Mouse (Mus musculus) CD4-positive helper T cell, adult 2 months (primary cell): ENCODE data around the gene Rps6ka2.
"Not testable (repeated sequence)": the region's sequence is repeated elsewhere in the genome, so short reads cannot be mapped to it uniquely, and the experiment has no call there.

Experiments used
- DNase-seq: peaks from one replicate; pipeline ENCODE4 v3.0.0-alpha.2; 2012; ENCODE audit warnings: low read depth, missing footprints, low spot score

Rps6ka2 gene

DNA sequence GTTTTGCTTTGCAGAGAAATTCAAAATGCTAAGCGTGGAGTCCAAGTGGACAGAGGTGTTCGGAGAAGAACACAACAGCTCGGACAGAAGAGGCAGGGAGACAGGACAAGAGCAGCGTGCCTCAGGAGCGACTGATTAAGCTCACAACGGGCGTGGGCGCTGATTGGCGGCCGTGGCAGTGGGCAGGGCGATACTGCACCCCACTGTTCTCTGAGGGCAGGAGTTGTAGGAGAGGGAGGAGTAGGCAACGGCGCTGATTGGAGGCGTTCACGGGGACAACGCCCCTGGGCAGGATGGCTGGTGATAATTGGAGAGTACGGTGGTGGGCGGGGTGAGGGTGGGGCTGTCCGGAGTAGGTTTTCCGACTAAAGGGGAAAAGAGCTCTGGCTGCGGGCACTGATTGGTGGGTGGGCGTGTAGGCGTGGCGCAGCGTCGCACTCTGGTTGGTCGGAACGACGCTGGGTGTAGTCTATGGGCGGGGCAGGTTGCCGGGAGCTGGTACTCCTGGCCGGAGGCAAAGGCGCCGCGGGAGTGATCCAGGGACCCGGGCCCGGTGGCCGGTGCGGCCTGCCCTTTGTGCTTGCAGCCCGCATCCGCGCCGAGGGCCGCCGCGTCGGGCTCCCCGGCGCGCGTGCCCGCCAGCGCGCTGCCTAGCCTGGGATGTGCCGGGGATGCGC, at the start of gene Rps6ka2:
Rps6ka2 (plus strand) TSS at position 489 of the 677 bp plus-strand sequence.
- DNase-seq: peak; percentile 99

DNA sequence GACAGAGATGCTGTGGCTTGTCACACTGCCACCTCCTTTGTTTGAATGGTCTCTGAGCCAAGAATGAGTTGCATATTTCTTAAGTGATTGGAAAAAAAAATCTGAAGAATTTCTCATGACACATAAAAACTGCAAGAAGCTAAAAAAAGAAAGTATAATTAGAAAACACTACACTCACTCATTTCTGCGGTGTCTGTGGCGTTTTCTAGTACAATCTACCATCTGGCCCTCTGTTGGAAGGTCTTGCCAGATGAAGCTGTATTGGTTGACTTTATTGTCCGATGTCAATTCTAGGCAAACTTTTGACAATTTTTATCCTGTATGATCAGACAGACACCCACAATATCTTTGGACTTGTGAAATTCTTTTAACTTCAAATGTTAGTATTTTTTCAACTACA, 49.1 kb upstream of the Rps6ka2 start:
- DNase-seq: not testable (repeated sequence)

DNA sequence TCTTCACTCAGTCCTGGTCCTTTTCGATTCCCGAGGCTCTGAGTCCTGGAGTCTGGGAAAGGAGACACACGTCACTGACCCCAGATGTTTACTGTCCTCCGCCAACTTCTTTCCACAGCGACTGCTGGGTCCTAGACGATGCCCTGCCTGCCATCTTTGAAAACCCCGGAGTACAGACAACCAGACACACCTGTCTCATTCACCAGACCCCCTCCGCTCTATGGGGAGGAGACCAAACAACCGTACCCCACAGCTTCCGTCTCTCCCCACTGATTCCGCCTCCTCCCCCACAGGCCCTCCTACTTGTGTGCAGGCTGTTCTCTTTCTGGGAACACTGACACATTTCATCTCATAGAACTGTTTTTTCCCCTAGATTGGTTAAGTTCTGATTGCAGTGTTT, 47.4 kb upstream of the Rps6ka2 start:
- not testable (repeated sequence) for DNase-seq

DNA sequence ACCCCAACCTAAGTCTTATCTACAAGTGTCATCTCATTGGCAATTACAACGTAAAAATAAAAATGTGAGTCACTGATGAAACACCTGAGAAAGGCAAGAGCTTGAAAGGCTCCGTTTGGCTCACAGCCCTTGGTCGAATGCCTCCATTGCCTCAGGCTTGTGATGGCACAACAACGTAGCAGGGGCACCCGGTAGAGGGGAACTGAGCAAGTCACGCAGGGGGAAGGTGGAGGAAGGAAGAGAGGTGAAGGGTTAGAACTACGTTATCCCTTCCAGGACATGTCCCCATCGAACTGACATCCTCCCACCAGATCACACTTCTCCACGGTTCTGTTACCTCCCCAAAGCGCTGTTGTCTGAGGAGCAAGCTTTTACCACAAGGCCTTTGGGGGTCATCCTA, 43.4 kb upstream of the Rps6ka2 start:
- DNase-seq: not testable (repeated sequence)

DNA sequence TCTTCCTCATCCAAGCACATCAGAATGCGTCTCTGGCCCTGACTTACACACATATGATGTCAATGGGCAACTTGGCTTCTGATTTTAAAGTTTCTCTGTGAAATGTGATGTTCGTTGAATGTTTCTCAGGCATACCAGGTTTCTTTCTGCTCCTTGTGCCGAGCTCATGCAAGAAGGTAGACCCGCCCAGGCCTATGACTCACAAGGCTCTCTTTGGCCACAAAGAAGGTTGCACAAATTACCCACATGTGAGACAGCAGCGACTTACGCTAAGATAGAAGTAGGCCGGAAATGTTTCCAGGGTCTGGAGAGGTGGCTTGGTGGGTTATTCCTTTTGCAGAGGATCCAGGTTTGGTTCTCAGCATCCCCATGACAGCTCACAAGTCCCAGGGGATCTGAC, 35.9 kb upstream of the Rps6ka2 start:
- DNase-seq: not testable (repeated sequence)

DNA sequence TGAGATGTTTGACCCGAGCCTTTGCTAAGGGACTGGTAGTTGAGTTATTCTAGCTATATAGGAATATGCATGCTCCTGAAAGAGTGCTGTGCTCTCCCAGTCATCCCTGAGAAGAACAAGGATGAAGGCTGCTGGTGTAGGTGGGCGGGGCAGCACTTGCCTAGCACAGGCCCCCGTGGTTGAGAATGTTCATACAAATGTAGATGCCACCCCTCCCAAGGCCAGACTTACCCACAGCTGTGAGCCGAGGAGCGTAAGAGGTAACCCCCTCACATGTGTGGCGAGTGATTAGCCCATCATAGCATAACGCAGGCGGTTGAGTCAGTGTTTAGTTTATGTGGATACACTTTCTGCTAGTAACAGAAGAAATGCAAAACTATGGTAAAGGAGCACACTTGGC, 34.6 kb upstream of the Rps6ka2 start:
- not testable (repeated sequence) for DNase-seq

DNA sequence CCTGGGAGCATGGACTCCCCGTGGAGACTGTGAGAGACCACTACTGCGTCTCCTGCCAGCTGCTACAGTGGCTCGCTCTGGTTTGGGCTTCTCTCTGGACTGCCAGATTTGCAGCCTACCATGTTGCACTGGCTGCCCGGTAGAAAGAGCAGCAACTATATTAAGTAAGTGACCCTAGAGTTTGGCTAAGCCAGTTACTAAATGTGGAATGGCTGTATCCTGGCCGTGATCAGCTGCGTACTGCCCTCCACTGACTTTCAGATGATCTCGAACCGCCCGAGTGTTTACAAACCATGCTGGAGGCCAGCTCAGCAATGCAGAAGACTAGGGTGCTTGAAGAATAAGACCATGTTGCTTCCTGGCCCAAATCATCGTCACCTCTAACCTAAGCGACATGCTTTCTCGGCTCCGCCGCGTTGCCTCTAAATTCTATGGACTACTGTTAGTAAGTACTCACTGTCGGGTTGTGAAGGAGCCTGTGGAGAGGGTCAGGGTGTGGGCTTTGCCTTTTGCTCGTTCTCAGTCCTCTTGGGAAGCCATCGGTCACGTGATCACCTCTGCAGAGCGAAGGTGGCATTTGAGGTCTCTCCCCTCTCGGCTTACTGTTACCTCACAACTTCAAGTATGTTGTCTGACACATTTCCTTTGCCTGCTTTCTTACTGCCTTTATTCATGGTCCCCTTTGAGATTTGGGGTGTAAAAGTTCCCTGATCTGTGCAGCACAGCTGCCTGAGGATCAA, 31.6 kb upstream of the Rps6ka2 start:
- no peak for DNase-seq

DNA sequence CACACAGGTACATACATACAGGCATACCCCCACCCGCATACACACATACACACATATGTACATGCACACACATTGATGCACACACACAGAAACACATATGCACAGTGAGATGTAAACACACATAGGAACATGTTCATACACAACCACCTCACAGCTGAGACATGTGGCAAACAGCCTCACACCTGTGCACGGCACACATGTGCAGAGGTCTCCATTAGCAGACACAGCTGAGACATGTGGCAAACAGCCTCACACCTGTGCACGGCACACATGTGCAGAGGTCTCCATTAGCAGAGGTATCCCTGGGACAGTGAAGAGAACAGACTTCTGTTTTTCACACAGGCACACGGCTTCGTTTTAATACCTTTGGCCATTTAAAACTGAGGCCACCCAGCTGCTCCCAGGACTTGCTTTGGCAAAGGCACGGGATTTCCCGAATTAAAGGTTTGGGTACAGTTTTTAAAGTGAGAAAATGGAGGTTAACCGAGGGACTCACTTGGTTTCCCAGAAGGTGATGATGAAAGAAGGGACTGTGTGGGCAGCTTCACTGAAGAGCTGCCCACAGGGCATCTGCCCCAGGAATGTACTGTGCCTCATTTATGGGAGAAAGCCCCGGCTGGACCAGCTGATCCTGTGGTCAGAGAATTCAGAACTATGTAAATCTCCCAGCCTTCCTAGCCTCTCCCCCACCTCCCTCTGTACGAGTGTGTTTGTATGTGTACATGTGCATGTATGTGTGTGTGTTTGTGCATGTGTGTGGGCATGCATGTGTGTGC, 29.3 kb upstream of the Rps6ka2 start:
- no peak for DNase-seq

DNA sequence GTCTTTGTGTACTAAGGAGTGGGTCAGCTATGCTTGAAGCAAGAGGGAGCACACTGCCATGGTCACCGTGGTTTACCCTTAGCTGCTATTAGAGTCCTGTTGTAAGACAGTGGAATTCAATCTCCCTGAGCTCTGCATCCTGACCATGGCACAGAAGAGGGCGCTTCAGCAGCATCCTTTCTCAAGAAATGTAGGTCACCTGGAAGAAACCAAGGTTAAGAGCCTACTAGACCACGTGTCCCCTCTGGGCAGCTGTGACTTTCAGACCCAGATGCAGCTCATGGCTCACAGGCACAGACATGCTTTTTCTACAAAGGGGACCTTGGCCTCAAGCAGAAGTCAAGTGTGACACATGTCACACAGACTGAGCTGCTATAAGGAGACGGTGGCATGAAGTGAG, 27.5 kb upstream of the Rps6ka2 start:
- no peak for DNase-seq

DNA sequence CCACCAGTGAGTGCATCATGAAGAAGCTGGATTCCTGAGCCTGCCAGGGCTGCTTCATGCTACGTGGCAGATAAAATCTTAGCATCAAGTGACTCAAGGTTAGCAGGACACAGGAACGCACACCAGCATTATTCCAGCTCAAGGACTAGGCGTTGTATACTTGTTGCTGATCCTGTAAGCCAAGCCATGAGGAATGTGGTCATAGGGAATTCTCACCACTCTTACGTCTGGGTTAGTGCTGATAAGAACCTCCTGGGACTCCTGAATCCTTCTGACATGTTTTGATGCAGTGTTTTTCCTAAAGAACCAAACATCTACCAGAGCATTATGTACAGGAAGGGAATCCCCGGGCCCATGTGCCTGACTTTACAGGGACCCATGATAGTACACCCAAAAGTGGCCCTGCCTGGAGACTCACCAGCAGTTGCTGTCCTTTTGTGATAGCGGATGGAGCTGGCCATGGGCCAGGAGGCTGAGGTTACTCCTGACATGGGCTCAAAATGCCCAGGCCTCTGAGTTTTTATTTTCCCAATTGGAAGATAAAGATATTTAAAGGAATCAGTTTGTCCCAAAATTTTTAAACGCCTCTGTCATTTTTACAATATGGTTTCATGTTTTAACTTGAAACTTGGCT, 25.9 kb upstream of the Rps6ka2 start:
- DNase-seq: no peak

DNA sequence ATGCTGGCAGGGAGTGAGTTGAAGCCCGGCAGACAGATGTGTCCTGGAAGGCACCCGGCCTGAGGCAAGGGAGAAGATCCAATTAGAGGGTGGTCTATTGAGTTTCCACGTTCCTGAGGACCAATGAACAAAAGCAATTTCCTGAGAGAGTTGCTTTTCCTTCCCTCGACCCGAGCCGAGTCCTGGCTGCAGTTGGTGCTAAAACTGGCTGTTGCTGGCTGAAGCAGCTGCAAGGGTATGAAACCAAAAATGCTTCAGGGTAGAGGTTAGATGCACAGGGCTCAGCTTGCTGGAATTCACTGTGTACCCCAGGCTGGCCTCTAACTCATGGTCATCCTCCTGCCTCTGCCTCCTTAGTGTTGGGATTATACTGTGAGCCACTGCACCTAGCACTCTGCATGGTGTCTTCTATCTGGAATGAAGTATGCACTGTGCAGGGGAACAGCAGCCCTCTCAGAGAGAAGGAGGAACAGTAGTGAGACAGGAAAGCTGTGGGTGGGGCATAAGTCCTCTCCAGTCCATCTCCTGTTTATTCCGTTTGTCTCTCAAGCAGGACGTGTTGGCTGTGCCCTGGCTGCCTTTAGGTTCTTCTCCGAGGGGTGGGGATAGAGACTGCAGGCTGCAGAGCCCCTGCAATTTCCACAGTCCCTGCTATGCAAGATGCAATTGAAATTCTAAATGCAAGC, 24.4 kb upstream of the Rps6ka2 start:
- DNase-seq: no peak

DNA sequence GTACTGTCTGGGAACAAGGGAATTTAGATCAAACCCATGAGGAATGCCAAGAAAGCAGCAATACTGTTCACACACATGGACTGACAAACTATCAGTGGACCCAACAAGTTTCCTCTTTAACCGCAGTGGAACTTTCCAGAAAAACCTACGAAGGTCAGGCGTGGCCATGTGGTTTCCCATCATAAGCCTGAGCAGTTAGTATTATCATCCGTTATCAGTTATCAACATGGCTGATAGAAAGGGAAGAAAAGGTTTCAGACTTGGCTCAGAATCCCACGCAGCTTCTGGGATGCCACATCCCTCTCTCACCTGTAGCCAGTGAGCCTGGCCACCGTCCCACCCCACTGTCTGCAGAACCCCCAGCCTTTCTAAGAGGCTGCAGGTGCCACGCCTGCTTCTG, 23.4 kb upstream of the Rps6ka2 start:
- DNase-seq: no peak

DNA sequence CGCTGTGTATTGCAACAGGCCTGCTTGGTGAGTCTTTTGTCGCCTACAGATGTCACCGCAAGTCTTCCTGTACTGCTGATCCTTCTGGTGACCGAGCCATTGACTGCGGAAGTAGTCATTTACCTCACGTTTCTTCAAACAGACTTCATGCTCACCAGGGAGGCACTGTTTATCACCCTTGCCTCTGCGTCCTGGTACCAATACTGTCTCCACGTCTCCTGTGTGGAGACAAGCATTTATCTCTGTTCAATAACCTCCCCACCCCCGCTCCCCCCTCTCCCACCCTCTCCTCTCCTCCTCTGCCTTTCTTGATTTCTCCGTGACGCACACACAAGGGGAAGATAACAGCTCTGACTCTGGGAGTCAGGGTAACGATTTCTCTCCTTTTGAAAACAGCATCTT, 22.0 kb upstream of the Rps6ka2 start:
- DNase-seq: peak; percentile 58

DNA sequence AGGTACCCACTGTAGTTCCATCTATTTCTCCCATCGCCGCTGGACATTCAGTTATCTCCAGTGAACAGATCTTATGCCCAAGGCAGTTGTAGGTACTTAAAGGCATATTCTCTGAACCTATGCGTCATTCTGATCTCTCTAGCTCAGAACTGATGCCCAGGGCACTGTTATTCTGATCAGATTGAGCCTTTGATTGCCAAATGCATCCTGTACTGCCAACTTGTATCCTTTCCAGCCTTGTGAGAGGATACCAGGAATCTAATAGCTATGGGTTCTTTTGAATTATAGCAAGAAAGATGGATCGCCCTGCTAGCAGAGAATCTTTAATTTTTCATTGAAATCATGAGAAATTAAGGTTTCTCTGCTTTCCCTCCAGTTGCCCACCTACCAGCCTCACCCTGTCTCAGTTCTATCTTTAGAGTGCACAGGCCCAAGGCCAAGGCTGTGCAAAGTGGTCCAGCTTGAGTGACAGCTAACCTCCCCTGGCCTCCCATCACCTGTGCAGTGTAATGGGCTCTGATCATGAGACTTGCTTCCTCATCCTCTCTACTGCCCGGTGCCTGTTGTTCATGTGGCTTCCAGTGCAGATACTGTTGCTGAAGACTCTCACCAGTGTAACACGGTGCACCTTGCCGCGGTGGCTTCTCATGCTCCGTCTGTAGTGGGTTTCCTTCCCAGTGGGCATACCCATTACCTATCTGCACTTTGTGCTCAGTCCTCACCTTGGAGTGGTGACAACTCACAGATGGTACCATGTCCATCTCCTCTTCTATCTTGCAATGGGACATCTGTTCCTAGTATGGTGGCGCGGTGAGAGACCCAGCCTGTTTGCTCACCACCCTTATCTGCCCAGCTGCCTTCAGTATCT, 20.4 kb upstream of the Rps6ka2 start:
- no peak for DNase-seq

DNA sequence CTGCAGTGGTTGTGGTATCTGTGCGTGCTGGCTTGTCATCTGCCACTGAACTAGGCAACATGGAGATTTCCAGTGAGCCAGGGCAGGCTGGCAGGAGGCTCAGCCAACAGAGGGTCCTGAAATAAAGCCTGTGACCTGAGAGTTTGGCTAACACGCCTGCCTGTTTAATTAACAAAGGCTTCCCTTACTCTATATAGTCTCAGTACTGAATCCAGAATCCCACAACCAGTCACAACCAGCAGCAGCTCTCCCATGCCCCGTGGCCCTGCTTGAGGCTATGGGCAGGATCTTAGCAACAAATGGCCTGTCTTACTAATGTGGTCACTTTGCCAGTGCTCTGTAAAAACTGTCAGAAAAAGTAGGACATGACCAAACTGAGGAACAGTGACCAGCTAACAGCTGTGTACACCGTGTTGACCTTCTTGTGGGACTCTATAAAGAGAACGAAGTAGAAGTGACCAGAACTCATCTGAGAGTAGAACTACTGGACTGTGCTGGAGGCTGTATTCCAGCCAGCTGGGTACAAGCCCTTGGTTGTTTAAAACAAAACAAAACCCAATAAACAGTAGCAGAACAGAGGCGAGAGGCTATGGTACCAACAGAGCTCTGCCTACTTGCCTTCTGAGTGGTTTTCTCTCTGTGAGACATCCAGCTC, 18.3 kb upstream of the Rps6ka2 start:
- DNase-seq: no peak

DNA sequence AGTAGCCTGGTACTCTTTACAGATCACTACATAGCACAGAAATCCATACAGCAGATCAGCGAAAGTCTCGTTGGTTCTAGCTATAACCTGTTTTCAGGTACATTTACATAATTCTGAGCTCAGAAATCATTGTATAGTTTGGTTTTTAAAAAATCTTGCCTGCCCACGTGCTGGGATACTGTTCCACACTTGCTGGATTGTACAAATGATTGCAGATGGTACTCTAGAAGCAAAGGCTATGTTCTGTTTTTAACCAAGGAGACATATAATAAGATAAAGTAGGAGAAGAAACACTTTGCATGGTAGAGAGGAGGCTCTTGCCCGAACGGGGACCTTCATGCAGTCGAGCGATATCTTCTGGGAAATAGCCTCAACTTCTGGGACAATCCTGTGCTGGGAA, 17.3 kb upstream of the Rps6ka2 start:
- no peak for DNase-seq

DNA sequence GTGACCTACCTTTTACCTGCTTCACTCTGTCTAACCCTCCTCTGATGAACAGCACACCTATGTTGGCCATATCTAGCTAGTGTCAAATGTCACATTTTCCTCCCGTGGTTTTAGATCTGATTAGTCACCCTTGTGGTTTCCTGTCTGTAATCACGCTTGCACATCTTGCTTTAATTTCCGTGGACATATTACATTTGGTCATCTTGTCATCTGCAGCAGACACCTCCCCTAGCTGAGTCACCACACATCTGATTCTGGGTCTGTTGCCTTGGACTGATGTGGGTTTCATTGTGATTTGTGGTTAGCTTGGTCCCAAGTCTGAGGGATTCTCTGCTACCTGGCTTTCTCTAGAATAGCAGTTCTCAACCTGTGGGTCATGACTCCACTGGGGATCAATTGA, 6.0 kb upstream of the Rps6ka2 start:
- DNase-seq: peak; percentile 69

DNA sequence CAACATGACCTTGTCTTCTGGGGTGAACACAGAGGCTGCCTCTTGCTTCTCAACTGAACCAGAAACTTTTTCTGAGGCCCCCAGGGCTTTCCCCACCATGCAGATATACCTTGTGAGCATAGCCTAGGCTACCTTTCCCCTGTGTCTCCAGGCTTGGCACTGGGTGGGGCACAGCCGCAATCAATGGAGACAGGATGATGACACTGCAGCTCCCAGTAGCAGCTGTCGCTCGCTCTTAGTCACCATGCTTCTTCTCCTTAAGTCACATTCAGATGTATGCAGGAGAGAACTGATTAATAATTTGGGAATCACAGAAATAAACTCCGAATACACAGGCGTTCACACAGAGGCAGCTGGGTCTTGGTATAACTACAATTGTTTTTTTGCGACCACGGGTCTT, 4.4 kb upstream of the Rps6ka2 start:
- no peak for DNase-seq

DNA sequence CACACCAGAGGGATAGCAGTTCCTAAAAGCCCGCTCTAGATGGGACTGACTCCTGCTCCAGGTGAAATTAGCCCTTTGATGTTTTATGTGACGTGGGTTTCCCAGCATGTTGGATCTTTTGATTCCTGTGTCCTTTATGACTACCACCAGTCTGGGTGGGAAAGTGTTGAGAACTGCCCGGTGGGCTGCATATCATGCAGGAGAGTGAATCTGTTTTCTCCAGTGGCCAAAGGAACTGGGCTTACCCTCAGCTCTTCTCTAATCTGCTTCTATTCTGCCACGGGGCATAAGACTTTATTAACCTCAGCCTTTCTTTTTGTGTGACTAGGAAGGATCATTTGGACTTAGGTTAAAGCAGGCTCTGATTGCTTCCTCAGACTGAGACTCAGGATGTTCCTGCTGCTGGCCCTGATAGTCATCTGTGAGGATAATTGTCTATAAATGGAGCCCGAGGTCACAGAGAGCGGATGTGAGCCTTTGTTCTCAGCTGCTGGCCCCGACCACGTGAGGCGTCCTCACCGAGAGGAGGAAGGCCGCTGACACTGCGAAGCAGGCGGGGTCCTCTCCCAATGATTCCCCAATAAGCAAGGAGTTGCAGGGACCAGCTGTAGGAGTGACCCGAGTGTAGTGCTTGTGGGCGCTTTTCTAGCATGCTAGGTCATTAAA, 821 bp upstream of the Rps6ka2 start:
- no peak for DNase-seq
